Mouse (Mus musculus) liver, embryonic 14.5 days (tissue): ENCODE measurements at regions not wholly inside any gene's neighbourhood (a gene's known extent, or its start where the extent isn't known, plus 50 kb on each side); places are given as distances from the start of the nearest gene placed in this dataset.

Source experiments
- ATAC-seq: fragments of 200-750 bp; cut with Nextera tagmentation; 2 replicates; pipeline ENCODE4 v1.8.0; 2017; ENCODE audit warnings: moderate number of reproducible peaks, mild to moderate bottlenecking, moderate library complexity; ENCODE audit not compliant: insufficient read depth
- DNase-seq, 3 experiments: peaks; one replicate each; pipeline ENCODE4 v3.0.0-alpha.2; 2012 to 2013; ENCODE audit warnings: low read depth in 3 of 3, low spot score in 3 of 3
- H3K27ac ChIP-seq: fragments of 300-500 bp; sonication (generic); 2 replicates; pipeline ENCODE4 v1.5.1; 2014; ENCODE audit warnings: moderate library complexity, mild to moderate bottlenecking, control low read depth, inconsistent platforms
- H3K27me3 ChIP-seq: fragments of 300-500 bp; sonication (generic); 2 replicates; pipeline ENCODE4 v1.6.1; 2014; ENCODE audit warnings: mild to moderate bottlenecking, low read length, moderate library complexity; ENCODE audit not compliant: control insufficient read depth, insufficient read depth
- H3K36me3 ChIP-seq: fragments of 300-500 bp; sonication (generic); replicated peaks from 2 replicates; pipeline ENCODE4 v1.6.1; 2014; ENCODE audit warnings: low read depth; ENCODE audit not compliant: control insufficient read depth, insufficient read depth
- H3K4me1 ChIP-seq, 2 experiments: fragments of 200-500 bp in 1 of 2; fragments of 300-500 bp in 1 of 2; sonication (generic) in 1 of 2; replicated peaks; 2 replicates each; pipeline ENCODE4 v1.6.1; 2012 to 2014; ENCODE audit warnings: antibody characterized with exemption in 1 of 2, inconsistent platforms in 1 of 2, low read length in 1 of 2; ENCODE audit not compliant: control insufficient read depth in 2 of 2, insufficient read depth in 2 of 2
- H3K4me2 ChIP-seq: fragments of 300-500 bp; sonication (generic); 2 replicates; pipeline ENCODE4 v1.6.1; 2014; ENCODE audit warnings: low read depth, mild to moderate bottlenecking, control low read depth, moderate library complexity
- H3K4me3 ChIP-seq, 2 experiments: fragments of 200-500 bp in 1 of 2; fragments of 300-500 bp in 1 of 2; sonication (generic) in 1 of 2; 2 replicates each; pipeline ENCODE4 v1.5.1; 2012 to 2014; ENCODE audit warnings: low read depth in 2 of 2, low read length in 2 of 2, mild to moderate bottlenecking in 2 of 2, control low read depth in 1 of 2, inconsistent platforms in 1 of 2, moderate library complexity in 1 of 2; ENCODE audit not compliant: insufficient read depth in 1 of 2
- H3K9ac ChIP-seq: fragments of 300-500 bp; sonication (generic); replicated peaks from 2 replicates; pipeline ENCODE4 v1.6.1; 2014; ENCODE audit warnings: mild to moderate bottlenecking, control low read depth, moderate library complexity
- H3K9me3 ChIP-seq: fragments of 300-500 bp; sonication (generic); 2 replicates; pipeline ENCODE4 v1.6.1; 2016; ENCODE audit warnings: low read length, mixed read lengths; ENCODE audit not compliant: control insufficient read depth
- CTCF ChIP-seq: IDR thresholded peaks from 2 replicates; pipeline ENCODE4 v1.5.1; 2016; ENCODE audit warnings: antibody characterized with exemption, low read depth, control low read depth
- EP300 ChIP-seq: IDR thresholded peaks from 2 replicates; pipeline ENCODE4 v1.6.1; 2016; ENCODE audit warnings: antibody characterized with exemption, low read depth
- WGBS: fragments of 180-500 bp; shearing (Covaris S2); extraction: QIAGEN DNeasy Blood & Tissue Kit; methylation state at CpG from one replicate; pipeline ENCODE4 v1.1.7; 2014; ENCODE audit not compliant: insufficient replicate concordance; 5-methylcytosine and 5-hydroxymethylcytosine counted together

DNA sequence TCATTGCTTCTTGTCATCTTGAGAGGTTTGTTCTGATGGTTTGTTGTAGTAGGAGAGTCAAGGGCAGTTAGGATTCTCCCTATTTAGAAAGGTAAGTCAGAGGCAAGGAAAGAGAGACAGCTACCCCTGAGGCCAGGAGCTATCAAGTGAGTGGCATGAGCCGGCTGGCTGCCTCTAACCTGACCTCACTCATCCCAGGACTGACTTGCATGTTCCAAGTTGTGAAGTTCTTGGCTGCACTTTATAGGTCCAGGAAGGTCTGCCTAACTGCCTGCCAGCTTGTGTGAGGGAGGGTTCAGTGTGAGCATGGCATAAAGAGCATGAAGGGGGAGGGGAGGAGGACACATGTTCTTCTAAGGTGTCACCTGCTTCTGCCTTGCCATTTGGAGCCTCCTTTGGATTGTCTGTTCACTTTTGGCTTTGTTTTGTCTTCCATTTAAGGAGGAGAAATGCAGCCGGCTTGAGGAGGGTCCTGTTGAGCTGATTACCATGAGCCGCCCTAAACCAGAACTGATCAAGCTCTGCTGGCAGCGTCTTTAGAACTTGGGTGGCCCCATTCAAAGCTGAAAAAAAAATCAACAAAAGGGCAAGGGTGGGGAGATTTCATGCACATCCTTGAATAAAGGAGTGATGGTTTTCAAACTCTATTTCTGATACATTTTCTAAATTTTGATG, 160.8 kb downstream of the En1 start:
- 58% methylated on average over 4 of the region's 4 CpGs for WGBS
- DNase-seq (no peak), ATAC-seq (no peak)
- Histone ChIP-seq H3K36me3 (no peaks in the 10 kb centered on the region), H3K4me1 (no peaks in the 10 kb centered on the region), H3K4me2 (no peak overlapping the region), H3K9ac (no peak overlapping the region), H3K4me3 (no peak overlapping the region), H3K27me3 (no peaks in the 10 kb centered on the region), H3K9me3 (no peaks in the 10 kb centered on the region), H3K27ac (no peak overlapping the region)
- TF ChIP-seq CTCF (no peak), EP300 (no peak)

DNA sequence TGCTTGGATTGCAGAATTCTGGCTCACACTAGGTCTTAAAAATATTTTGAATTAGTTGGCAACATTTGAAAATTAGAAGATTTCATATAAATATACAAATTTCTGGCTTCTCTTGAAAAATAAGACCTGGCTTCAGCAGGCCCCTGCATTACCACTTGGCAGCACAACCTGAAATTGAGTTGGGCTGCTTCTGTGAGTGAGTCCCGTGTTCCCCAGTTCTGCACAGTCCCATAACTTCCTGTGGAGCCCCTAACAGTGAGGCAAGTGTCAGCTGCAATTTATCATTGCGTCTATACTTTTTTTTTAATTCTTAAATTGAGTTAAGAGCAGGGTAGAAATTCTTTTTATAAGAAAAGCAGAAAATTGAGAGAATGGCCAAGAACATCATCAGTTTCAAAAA, 164.8 kb downstream of the En1 start:
- H3K4me1 ChIP-seq: no peaks in the 10 kb centered on the region
- DNase-seq (no peak), ATAC-seq (no peak)
- H3K27me3 ChIP-seq: no peaks in the 10 kb centered on the region
- H3K4me3 ChIP-seq: no peak overlapping the region
- TF ChIP-seq EP300 (no peak), CTCF (no peak)
- no peaks in the 10 kb centered on the region for H3K9me3 ChIP-seq
- H3K4me2 ChIP-seq: no peak overlapping the region
- no peaks in the 10 kb centered on the region for H3K36me3 ChIP-seq
- 30% methylated on average over 2 of the region's 2 CpGs for WGBS
- H3K9ac ChIP-seq: no peak overlapping the region
- H3K27ac ChIP-seq: no peak overlapping the region

DNA sequence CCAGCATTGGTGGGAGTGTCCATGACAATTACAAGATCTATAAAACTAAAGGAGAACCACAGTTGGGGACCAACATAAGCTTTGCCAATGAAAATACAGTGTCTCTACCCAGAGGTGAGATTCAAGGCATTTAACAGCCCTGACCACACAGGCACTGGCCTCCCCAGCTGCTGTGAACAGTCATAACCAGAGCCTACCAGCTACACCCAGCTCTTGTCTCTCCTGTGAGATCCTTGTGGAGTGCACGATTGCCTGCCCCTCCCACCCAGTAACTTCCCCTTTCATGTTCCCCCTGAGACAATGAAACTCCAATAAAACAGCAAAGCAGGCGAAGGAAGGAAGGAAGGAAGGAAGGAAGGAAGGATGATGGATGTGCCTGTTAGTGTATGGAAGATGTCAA, 169.1 kb downstream of the En1 start:
- no peak overlapping the region for H3K4me2 ChIP-seq
- H3K4me3 ChIP-seq: no peak overlapping the region
- no peaks in the 10 kb centered on the region for H3K4me1 ChIP-seq
- TF ChIP-seq EP300: no peak
- no peak for TF ChIP-seq CTCF
- H3K36me3 ChIP-seq: no peaks in the 10 kb centered on the region
- H3K27me3 ChIP-seq: no peaks in the 10 kb centered on the region
- WGBS: 14% methylated on average over 2 of the region's 2 CpGs
- no peak for DNase-seq
- H3K27ac ChIP-seq: no peak overlapping the region
- no peak for ATAC-seq
- H3K9me3 ChIP-seq: no peaks in the 10 kb centered on the region
- no peak overlapping the region for H3K9ac ChIP-seq

DNA sequence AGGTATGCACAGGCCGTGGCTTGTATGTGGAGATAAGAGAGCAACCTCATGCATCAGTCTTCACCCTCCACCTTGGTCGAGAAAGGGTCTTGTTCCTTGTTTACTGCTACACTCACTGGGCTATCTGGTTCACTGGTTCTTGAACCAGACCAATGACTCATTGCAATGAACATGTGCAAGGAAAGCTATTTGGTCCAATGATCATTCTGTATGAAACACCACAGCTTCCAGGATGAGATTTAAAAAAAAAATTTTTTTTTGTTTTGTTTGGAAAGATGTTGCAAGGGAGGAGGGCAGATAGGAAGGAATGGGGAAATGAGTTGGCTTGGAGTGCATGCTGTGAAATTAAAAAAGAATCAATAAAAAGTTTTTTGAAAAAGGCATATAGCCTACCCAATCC, 174.7 kb downstream of the En1 start:
- H3K4me1 ChIP-seq: no peaks in the 10 kb centered on the region
- no peak for ATAC-seq
- WGBS: 40% methylated on average over 2 of the region's 2 CpGs
- DNase-seq: no peak
- H3K9me3 ChIP-seq: no peaks in the 10 kb centered on the region
- H3K36me3 ChIP-seq: no peaks in the 10 kb centered on the region
- no peak overlapping the region for H3K27ac ChIP-seq
- no peak for TF ChIP-seq EP300
- no peak for TF ChIP-seq CTCF
- H3K9ac ChIP-seq: no peak overlapping the region
- no peak overlapping the region for H3K4me3 ChIP-seq
- H3K4me2 ChIP-seq: no peak overlapping the region
- no peaks in the 10 kb centered on the region for H3K27me3 ChIP-seq

DNA sequence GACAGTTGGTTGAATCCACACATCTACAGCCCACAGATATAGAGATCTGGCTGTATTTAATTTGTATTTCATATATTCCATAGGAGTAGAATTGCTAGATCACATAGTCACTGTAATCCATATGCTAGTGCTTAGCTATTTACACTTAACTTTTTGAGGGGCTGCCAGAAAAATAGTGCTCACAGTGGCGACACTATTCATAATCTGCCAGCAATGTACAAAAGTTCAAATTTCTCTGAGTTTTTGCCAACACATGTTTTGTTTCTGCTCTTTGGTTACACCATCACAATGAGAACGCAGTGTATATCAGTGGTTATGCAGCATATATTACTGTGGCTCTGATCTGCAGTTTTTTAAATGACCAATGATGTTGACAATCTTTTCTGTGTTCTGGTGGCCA, 175.2 kb downstream of the En1 start:
- Histone ChIP-seq H3K27ac (no peak overlapping the region), H3K27me3 (no peaks in the 10 kb centered on the region), H3K4me3 (no peak overlapping the region), H3K4me2 (no peak overlapping the region), H3K36me3 (no peaks in the 10 kb centered on the region), H3K9ac (no peak overlapping the region), H3K9me3 (no peaks in the 10 kb centered on the region), H3K4me1 (no peaks in the 10 kb centered on the region)
- TF ChIP-seq CTCF: no peak
- no peak for TF ChIP-seq EP300
- no peak for ATAC-seq
- WGBS: 62% methylated on average over 2 of the region's 2 CpGs
- DNase-seq: no peak
